Mouse (Mus musculus): ENCODE data around the gene Xrcc1.

DNA sequence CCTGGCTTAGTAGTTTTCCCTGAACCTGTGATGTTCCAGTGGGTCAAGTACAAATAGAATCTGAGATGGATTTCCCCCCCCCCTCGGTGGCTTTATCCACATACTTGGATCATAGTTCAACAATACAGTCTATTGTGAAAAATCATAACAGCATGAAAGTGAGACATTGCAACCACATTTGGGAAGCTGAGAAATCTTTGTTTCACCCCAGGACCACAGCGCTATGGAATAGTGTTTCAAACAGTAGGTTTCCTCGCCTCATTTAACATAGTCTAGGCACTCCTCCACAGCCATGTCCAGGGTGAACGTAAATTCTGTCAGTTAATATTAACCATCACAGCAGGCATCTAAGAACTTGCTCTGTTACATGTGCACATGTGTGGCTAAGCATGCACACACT lies 9.0 kb upstream of the Xrcc1 start:
- no peak for TF ChIP-seq CTCF (IDR thresholded peaks at IDR 0.05; ENCODE audit: insufficient read depth, low read depth, low read length)
- TF ChIP-seq POLR2A (IDR thresholded peaks at IDR 0.05; ENCODE audit: insufficient read depth, low read depth, low read length), result no peak

Data from olfactory bulb, adult 2 months (tissue).